In genomic region chr7:113826510-113826909, GRCm38 (mm10) we compare ENCODE assay signal across 17 mouse cellular contexts.
DNase-seq lines count a peak whose midpoint lies in the region; ATAC-seq and TF ChIP-seq lines count a peak whose summit lies in the region.
"Had no signal": no experiment of that assay in that cellular context is flagged by ENCODE, and none has a peak within 500 bp of the region (broad histone marks: within the 10 kb centered on the region; RNA-seq: fewer than 3 reads in every experiment).

No protein-coding gene starts in this region.

- no peak overlapping the region for H3K9ac ChIP-seq in forebrain, embryonic 12.5 days
- no peak overlapping the region for H3K9ac ChIP-seq in forebrain, embryonic 16.5 days (replicated peaks; ENCODE audit: low read depth, low read length)
- no peak overlapping the region for H3K9ac ChIP-seq in hindbrain, embryonic 12.5 days
- no peak overlapping the region for H3K9ac ChIP-seq in hindbrain, postnatal 0 days (replicated peaks; ENCODE audit: low read length)
- H3K9ac ChIP-seq: embryonic facial prominence, embryonic 15.5 days; limb, embryonic 15.5 days had no signal

- H3K4me1 ChIP-seq in forebrain, embryonic 12.5 days: peaks cover 29% of the 10 kb centered on the region
- H3K4me1 ChIP-seq in forebrain, embryonic 16.5 days (replicated peaks; ENCODE audit: control insufficient read depth, insufficient read depth, low read length): peaks cover 11% of the 10 kb centered on the region
- peaks cover 16% of the 10 kb centered on the region for H3K4me1 ChIP-seq in hindbrain, embryonic 12.5 days
- peaks cover 12% of the 10 kb centered on the region; the same call in 1 of the 2 replicates for H3K4me1 ChIP-seq in hindbrain, postnatal 0 days (ENCODE audit: insufficient read depth, low read length)
- H3K4me1 ChIP-seq: limb, embryonic 15.5 days had no signal

- TF ChIP-seq CTCF in hindbrain, postnatal 0 days (IDR thresholded peaks at IDR 0.05; ENCODE audit: low read depth): no peak

- peak overlapping the region; percentile 6; the same call in 1 of the 2 replicates for H3K4me2 ChIP-seq in forebrain, embryonic 12.5 days
- no peak overlapping the region for H3K4me2 ChIP-seq in forebrain, embryonic 16.5 days (ENCODE audit: low read length)
- H3K4me2 ChIP-seq in hindbrain, embryonic 12.5 days (replicated peaks): no peak overlapping the region
- no peak overlapping the region for H3K4me2 ChIP-seq in hindbrain, postnatal 0 days (ENCODE audit: low read depth, low read length)
- H3K4me2 ChIP-seq: embryonic facial prominence, embryonic 15.5 days; limb, embryonic 15.5 days had no signal

- no peaks in the 10 kb centered on the region for H3K9me3 ChIP-seq in forebrain, embryonic 12.5 days
- H3K9me3 ChIP-seq in forebrain, embryonic 16.5 days (ENCODE audit: control insufficient read depth, low read length): no peaks in the 10 kb centered on the region
- H3K9me3 ChIP-seq in hindbrain, embryonic 12.5 days (replicated peaks): no peaks in the 10 kb centered on the region
- no peaks in the 10 kb centered on the region for H3K9me3 ChIP-seq in hindbrain, postnatal 0 days (ENCODE audit: low read length)
- H3K9me3 ChIP-seq: embryonic facial prominence, embryonic 15.5 days; G1E; limb, embryonic 15.5 days had no signal

- 0 out of 2 replicates have a peak, but pooled peaks have one; percentile 50 for ATAC-seq in forebrain, embryonic 12.5 days (ENCODE audit: low FRiP score)
- no peak for ATAC-seq in forebrain, embryonic 16.5 days
- no peak for ATAC-seq in hindbrain, embryonic 12.5 days (ENCODE audit: low FRiP score)
- ATAC-seq in hindbrain, postnatal 0 days: no peak
- ATAC-seq in megakaryocyte progenitor cell, adult 5-6 weeks (replicated peaks; ENCODE audit: poor library complexity): peak; percentile 55; the same call in 1 of the 2 replicates

- no peaks in the 10 kb centered on the region for H3K36me3 ChIP-seq in forebrain, embryonic 12.5 days (replicated peaks)
- H3K36me3 ChIP-seq in forebrain, embryonic 16.5 days (ENCODE audit: control insufficient read depth, insufficient read depth): no peaks in the 10 kb centered on the region
- H3K36me3 ChIP-seq in hindbrain, embryonic 12.5 days: no peaks in the 10 kb centered on the region
- H3K36me3 ChIP-seq in hindbrain, postnatal 0 days (ENCODE audit: insufficient read depth, low read length): no peaks in the 10 kb centered on the region
- H3K36me3 ChIP-seq: embryonic facial prominence, embryonic 15.5 days; G1E; limb, embryonic 15.5 days had no signal

- 3% methylated on average over 1 of the region's 1 CpGs for WGBS in forebrain, embryonic 12.5 days
- 4% methylated on average over 1 of the region's 1 CpGs for WGBS in forebrain, embryonic 16.5 days
- 16% methylated on average over 1 of the region's 1 CpGs for WGBS in hindbrain, embryonic 12.5 days
- 24% methylated on average over 1 of the region's 1 CpGs for WGBS in hindbrain, postnatal 0 days

- DNase-seq in hindbrain, postnatal 0 days (ENCODE audit: low spot score): no peak
- DNase-seq in ZHBTc4 (ENCODE audit: low read depth, low spot score): peak; percentile 10
- no peak for DNase-seq in kidney, postnatal 10 days
- no peak for DNase-seq in urinary bladder, adult 18-20 months (ENCODE audit: low spot score in 2 of 2)
- DNase-seq: adrenal gland, postnatal 36 days; B cell, adult 2 months; cerebellum, adult 11 months; cerebellum, postnatal 36 days; lung, postnatal 36 days had no signal

- no peak overlapping the region for H3K27ac ChIP-seq in forebrain, embryonic 12.5 days
- no peak overlapping the region for H3K27ac ChIP-seq in forebrain, embryonic 16.5 days (ENCODE audit: low read length)
- 0 out of 2 replicates have a peak overlapping the region, but pooled peaks have one; percentile 35 for H3K27ac ChIP-seq in hindbrain, embryonic 12.5 days
- H3K27ac ChIP-seq in hindbrain, postnatal 0 days: no peak overlapping the region
- H3K27ac ChIP-seq: embryonic facial prominence, embryonic 15.5 days; layer of hippocampus, adult 2 months; limb, embryonic 15.5 days had no signal

- H3K4me3 ChIP-seq in forebrain, embryonic 12.5 days (replicated peaks): no peak overlapping the region
- no peak overlapping the region for H3K4me3 ChIP-seq in forebrain, embryonic 16.5 days (replicated peaks; ENCODE audit: low read length)
- no peak overlapping the region for H3K4me3 ChIP-seq in hindbrain, embryonic 12.5 days
- no peak overlapping the region for H3K4me3 ChIP-seq in hindbrain, postnatal 0 days (ENCODE audit: low read length)
- H3K4me3 ChIP-seq: embryonic facial prominence, embryonic 15.5 days; layer of hippocampus, adult 2 months; limb, embryonic 15.5 days had no signal

- peaks cover 23% of the 10 kb centered on the region for H3K27me3 ChIP-seq in forebrain, embryonic 12.5 days
- no peaks in the 10 kb centered on the region for H3K27me3 ChIP-seq in forebrain, embryonic 16.5 days (replicated peaks; ENCODE audit: control insufficient read depth, insufficient read depth, low read length)
- H3K27me3 ChIP-seq in hindbrain, embryonic 12.5 days: peaks cover 24% of the 10 kb centered on the region
- no peaks in the 10 kb centered on the region for H3K27me3 ChIP-seq in hindbrain, postnatal 0 days (ENCODE audit: insufficient read depth, low read length)
- H3K27me3 ChIP-seq: embryonic facial prominence, embryonic 15.5 days; limb, embryonic 15.5 days had no signal

Comparison
In these comparisons a context has a peak if more than half of its experiments do, and no peak if none do; other contexts are left out.
1. ATAC-seq: peak in forebrain, embryonic 12.5 days (single experiment) and megakaryocyte progenitor cell, adult 5-6 weeks (single experiment); none in forebrain, embryonic 16.5 days (single experiment), hindbrain, embryonic 12.5 days (single experiment) and hindbrain, postnatal 0 days (single experiment).